Mouse (Mus musculus): ENCODE measurements at regions not wholly inside any gene's neighbourhood (a gene's known extent, or its start where the extent isn't known, plus 50 kb on each side); places are given as distances from the start of the nearest gene placed in this dataset.

GRCm38 (mm10) chr2:48538668-48539341 is 275.1 kb upstream of the Acvr2a start:
- TF ChIP-seq CEBPB (IDR thresholded peaks at IDR 0.05; ENCODE audit: low read depth) (no peak), CTCF (IDR thresholded peaks at IDR 0.05; ENCODE audit: control insufficient read depth, insufficient read depth, insufficient read length) (no peak), MAX (IDR thresholded peaks at IDR 0.05) (no peak), MYOD1 (IDR thresholded peaks at IDR 0.05; ENCODE audit: control insufficient read depth, insufficient read length, low read depth) (no peak)

All from C2C12 (cell line).